23 mouse cellular contexts compared by ENCODE assay signal in the genomic region with DNA sequence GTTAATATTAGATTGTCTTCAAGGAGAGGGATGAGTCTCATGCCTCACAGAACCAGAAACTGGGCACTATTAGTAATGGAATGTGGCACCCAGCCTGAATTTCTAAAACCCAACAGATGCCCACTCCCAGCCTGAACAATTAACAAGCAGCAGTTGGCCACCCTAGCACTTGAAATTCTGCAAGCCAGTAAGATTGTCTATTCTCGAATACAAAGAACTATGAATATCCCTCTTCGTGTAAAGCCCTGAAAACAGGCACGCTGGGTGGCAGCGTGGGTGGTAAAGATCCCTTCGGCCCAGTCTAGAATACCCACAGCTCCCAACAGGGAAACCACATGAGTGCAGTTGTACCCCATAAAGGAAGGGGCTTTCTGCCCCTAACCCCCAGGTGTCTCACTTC.
DNase-seq lines count a peak whose midpoint lies in the region; ATAC-seq and TF ChIP-seq lines count a peak whose summit lies in the region.
"Had no signal": no experiment of that assay in that cellular context is flagged by ENCODE, and none has a peak within 500 bp of the region (broad histone marks: within the 10 kb centered on the region; RNA-seq: fewer than 3 reads in every experiment).

No protein-coding gene starts in this region.

- no peak overlapping the region for H3K4me2 ChIP-seq in forebrain, postnatal 0 days (ENCODE audit: low read depth)
- H3K4me2 ChIP-seq in forebrain, embryonic 12.5 days, result no peak overlapping the region
- no peak overlapping the region for H3K4me2 ChIP-seq in liver, embryonic 12.5 days
- H3K4me2 ChIP-seq: embryonic facial prominence, embryonic 15.5 days; hindbrain, embryonic 13.5 days; liver, embryonic 11.5 days; lung, embryonic 14.5 days; neural tube, embryonic 12.5 days; stomach, embryonic 15.5 days had no signal

- no peaks in the 10 kb centered on the region for H3K9me3 ChIP-seq in forebrain, postnatal 0 days (ENCODE audit: low read length)
- no peaks in the 10 kb centered on the region for H3K9me3 ChIP-seq in forebrain, embryonic 12.5 days
- no peaks in the 10 kb centered on the region for H3K9me3 ChIP-seq in liver, embryonic 12.5 days (replicated peaks)
- H3K9me3 ChIP-seq: embryonic facial prominence, embryonic 15.5 days; hindbrain, embryonic 13.5 days; midbrain, embryonic 10.5 days; neural tube, embryonic 12.5 days; stomach, embryonic 15.5 days had no signal

- no peaks in the 10 kb centered on the region for H3K27me3 ChIP-seq in forebrain, postnatal 0 days (ENCODE audit: insufficient read depth, low read length)
- peaks cover 16% of the 10 kb centered on the region; the same call in 1 of the 2 replicates for H3K27me3 ChIP-seq in forebrain, embryonic 12.5 days
- peaks cover 7% of the 10 kb centered on the region; the same call in 1 of the 2 replicates for H3K27me3 ChIP-seq in liver, embryonic 12.5 days (replicated peaks)
- H3K27me3 ChIP-seq: hindbrain, embryonic 13.5 days; neural tube, embryonic 12.5 days; stomach, embryonic 15.5 days had no signal

- H3K27ac ChIP-seq in forebrain, postnatal 0 days (ENCODE audit: low read depth, low read length), result peak overlapping the region; percentile 21; the same call in 1 of the 2 replicates
- H3K27ac ChIP-seq in forebrain, embryonic 12.5 days, result no peak overlapping the region
- H3K27ac ChIP-seq in layer of hippocampus, adult 2 months, result peak overlapping the region; percentile 37; the same call in 1 of the 2 replicates
- no peak overlapping the region for H3K27ac ChIP-seq in liver, embryonic 12.5 days
- H3K27ac ChIP-seq: embryonic facial prominence, embryonic 15.5 days; heart, adult 2 months; hindbrain, embryonic 13.5 days; midbrain, embryonic 10.5 days; neural tube, embryonic 12.5 days; stomach, embryonic 15.5 days had no signal

- H3K9ac ChIP-seq in forebrain, postnatal 0 days, result no peak overlapping the region
- no peak overlapping the region for H3K9ac ChIP-seq in forebrain, embryonic 12.5 days
- no peak overlapping the region for H3K9ac ChIP-seq in liver, embryonic 12.5 days
- H3K9ac ChIP-seq: embryonic facial prominence, embryonic 15.5 days; hindbrain, embryonic 13.5 days; lung, embryonic 14.5 days; neural tube, embryonic 12.5 days; stomach, embryonic 15.5 days had no signal

- H3K36me3 ChIP-seq in forebrain, postnatal 0 days (ENCODE audit: insufficient read depth), result no peaks in the 10 kb centered on the region
- H3K36me3 ChIP-seq in forebrain, embryonic 12.5 days (replicated peaks), result no peaks in the 10 kb centered on the region
- H3K36me3 ChIP-seq in liver, embryonic 12.5 days, result no peaks in the 10 kb centered on the region
- H3K36me3 ChIP-seq: embryonic facial prominence, embryonic 15.5 days; hindbrain, embryonic 13.5 days; midbrain, embryonic 10.5 days; neural tube, embryonic 12.5 days; stomach, embryonic 15.5 days had no signal

- TF ChIP-seq CTCF in forebrain, postnatal 0 days (IDR thresholded peaks at IDR 0.05; ENCODE audit: low read depth), result no peak
- no peak for TF ChIP-seq CTCF in layer of hippocampus, adult 2 months (conservative IDR thresholded peaks at IDR 0.05)

- H3K4me3 ChIP-seq in forebrain, postnatal 0 days (ENCODE audit: low read depth, low read length), result no peak overlapping the region
- H3K4me3 ChIP-seq in forebrain, embryonic 12.5 days (replicated peaks), result no peak overlapping the region
- no peak overlapping the region for H3K4me3 ChIP-seq in layer of hippocampus, adult 2 months
- H3K4me3 ChIP-seq in liver, embryonic 12.5 days, result no peak overlapping the region
- H3K4me3 ChIP-seq: embryonic facial prominence, embryonic 15.5 days; heart, adult 2 months; hindbrain, embryonic 13.5 days; midbrain, embryonic 10.5 days; neural tube, embryonic 12.5 days; stomach, embryonic 15.5 days had no signal

- peak; percentile 46 for DNase-seq in forebrain, postnatal 0 days
- peak; percentile 45 to 49 for DNase-seq in right cerebral cortex, adult 2 months (ENCODE audit: low spot score in 2 of 2)
- no peak for DNase-seq in right cerebral cortex, postnatal 4 days
- DNase-seq in layer of hippocampus, adult 2 months (ENCODE audit: low spot score in 2 of 2), result peak in 1 of 2 experiments; percentile 23
- DNase-seq in right cerebral cortex, postnatal 25 days, result peak; percentile 46
- no peak for DNase-seq in urinary bladder, postnatal 14 days (ENCODE audit: low spot score)
- DNase-seq: adrenal gland, postnatal 14 days; cerebellum, adult 9-11 months; embryo, embryonic 11 days; gastrocnemius, postnatal 10 days; heart, adult 2 months; kidney, adult 9 months; kidney, postnatal 4 days; lung, embryonic 14.5 days; lung, postnatal 4 days had no signal

- 0 out of 2 replicates have a peak, but pooled peaks cover 3% of the 10 kb centered on the region for H3K4me1 ChIP-seq in forebrain, postnatal 0 days (ENCODE audit: insufficient read depth)
- H3K4me1 ChIP-seq in forebrain, embryonic 12.5 days, result no peaks in the 10 kb centered on the region
- no peaks in the 10 kb centered on the region for H3K4me1 ChIP-seq in liver, embryonic 12.5 days

- ATAC-seq in forebrain, postnatal 0 days, result peak; percentile 23; the same call in 1 of the 2 replicates
- ATAC-seq in forebrain, embryonic 12.5 days (ENCODE audit: low FRiP score), result no peak
- ATAC-seq in liver, embryonic 12.5 days, result no peak

- 48% methylated on average over 5 of the region's 5 CpGs for WGBS in forebrain, postnatal 0 days
- WGBS in forebrain, embryonic 12.5 days, result 88% methylated on average over 5 of the region's 5 CpGs
- 80% methylated on average over 5 of the region's 5 CpGs for WGBS in liver, embryonic 12.5 days (ENCODE audit: insufficient replicate concordance)

Comparison
In these comparisons a context has a peak if more than half of its experiments do, and no peak if none do; other contexts are left out.
1. DNase-seq: peak in forebrain, postnatal 0 days (single experiment), right cerebral cortex, adult 2 months (2 of 2) and right cerebral cortex, postnatal 25 days (single experiment); none in right cerebral cortex, postnatal 4 days (single experiment) and urinary bladder, postnatal 14 days (single experiment).
2. H3K27ac ChIP-seq: peak in forebrain, postnatal 0 days (single experiment) and layer of hippocampus, adult 2 months (single experiment); none in forebrain, embryonic 12.5 days (single experiment) and liver, embryonic 12.5 days (single experiment).